Mouse (Mus musculus) frontal cortex, postnatal 10 days (tissue): ENCODE measurements at regions not wholly inside any gene's neighbourhood (a gene's known extent, or its start where the extent isn't known, plus 50 kb on each side); places are given as distances from the start of the nearest gene placed in this dataset.

Source experiments
- DNase-seq, 2 experiments: peaks; one replicate each; pipeline ENCODE4 v3.0.0; 2022; ENCODE audit warnings: low spot score in 2 of 2, mixed read lengths in 1 of 2

DNA sequence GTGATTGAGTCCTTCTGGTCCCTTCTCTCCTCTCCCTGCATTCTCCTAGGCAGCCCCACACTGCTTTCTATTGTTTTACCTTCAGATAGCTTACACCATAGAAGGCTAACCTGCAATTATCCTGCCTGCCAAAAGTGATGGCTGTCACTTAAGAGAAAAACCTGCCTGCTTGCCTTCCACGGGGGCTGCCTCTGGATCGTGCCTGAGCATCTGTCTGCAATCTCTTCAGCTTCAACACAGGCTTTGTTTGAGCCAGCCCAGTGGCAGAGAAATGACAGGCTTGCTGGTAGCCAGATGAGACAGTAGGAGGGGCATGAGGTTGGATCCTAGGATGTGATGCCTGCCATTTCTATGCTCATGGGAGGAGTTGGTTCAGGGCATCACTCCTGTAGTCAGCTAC is 345.2 kb upstream of the Tshz3 start:
- no peak for DNase-seq

DNA sequence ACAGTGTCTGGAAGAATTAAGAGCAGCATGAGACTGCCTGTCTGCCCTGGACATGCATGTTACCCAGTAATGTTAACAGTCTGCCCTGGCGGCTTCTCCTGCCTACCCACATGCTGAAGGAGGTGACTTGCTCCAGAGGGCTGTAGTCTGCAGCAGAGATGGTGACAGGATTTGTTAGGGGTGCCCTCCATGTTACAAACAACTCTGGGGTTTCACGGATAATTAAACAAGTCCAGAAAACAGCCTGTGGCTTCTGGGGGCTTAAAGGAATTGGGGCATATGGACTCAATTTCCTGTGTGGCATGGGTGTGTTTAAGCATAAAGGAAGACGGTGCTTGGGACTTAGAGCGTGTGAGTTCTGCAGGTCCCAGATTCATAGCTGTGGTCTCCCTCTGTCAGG is 347.3 kb upstream of the Tshz3 start:
- DNase-seq = no peak

DNA sequence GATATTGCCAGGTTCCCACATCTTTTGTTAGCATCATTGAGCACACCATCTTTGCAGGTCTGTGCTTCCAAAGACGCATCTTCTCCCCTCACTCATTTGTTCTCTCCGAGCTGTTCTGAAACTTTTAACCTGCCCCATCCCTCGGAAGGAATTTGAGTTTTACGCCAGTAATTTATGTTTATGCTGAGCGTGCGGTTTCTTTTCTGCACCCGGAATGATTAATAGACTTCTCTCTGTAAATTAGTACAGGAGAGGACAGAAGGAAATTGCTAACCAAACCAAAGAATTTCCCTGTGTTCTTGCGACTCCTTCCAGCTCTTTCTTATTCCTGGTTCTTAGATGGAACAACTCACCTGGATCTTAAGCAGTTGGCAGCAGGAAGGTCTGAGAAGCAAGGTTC is 349.7 kb upstream of the Tshz3 start:
- DNase-seq = no peak

DNA sequence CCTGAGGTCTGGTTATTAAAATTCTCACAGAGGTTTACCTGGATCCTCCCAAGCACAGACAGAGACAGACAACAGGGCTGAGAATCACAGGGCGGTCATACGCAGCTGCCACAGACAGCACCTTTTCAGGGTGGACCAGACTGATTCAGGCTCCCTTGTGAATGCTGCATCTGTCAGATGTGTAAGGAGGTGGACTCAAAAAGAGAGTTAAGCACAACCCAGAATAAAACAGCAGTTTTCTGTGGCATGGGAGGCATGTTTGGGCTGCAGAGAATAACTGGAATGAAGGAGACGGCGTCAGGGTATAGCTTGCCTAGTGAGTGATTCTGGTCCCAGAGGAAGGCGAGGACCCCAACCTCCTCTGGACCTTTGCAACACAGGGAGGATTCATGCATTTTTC is 363.1 kb upstream of the Tshz3 start:
- DNase-seq = no peak

DNA sequence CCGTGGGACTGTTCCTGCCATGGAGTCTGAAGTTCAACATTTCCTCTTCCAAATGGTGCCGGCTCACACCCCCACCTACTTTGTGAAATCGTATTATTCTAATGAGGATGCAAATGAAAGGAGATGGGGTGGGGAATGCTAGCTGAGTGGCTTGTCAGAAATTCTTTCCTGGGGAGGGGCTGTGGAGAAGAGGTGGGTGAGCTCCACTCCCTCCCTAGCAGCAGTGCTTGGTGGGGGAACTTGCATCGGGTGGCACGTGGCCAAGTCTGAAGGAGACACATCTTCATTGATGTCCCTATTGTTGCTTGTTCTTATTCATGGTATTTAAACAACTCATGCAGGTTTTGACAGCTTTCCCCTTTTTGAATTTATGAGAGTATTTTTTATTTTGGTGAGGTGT is 363.8 kb upstream of the Tshz3 start:
- no peak for DNase-seq

DNA sequence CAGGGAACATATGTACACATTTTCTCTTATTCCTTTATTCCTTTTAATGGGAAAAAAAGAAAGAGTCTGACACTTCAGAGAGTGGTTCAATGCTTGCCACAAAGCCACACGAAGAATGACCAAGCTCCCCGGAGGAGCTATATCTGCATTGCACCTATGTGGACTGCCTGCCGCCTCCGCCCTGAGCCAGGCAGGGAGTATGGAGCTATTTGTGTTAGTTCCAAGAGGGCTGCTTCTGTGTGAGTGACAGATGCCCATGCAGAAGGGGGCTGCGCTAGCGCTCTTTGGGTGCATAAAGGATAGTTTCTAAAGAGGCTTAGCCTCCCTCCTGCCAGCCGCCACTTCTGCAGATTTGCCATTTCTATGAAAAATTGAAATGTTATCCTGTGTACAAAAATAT is 365.3 kb upstream of the Tshz3 start:
- no peak for DNase-seq

DNA sequence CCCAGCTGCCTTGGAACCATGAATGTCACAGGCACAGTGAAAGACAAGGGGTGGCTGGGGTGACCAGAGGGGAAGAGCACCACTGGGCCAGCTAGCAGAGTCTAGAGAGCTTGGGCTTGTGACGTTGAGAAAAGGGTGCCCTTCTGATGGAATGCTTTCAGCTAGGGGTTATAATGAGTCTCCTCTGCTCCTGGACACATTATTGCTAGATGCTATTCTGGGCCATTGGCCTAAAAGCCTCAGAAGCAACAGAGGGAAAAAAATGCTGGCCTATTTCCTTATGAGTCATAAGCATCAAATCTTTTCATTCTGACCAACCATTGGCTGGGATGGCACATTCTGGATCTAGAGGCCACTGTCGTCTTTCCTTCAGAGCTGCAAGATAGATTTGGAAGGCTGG is 369.8 kb upstream of the Tshz3 start:
- no peak for DNase-seq

DNA sequence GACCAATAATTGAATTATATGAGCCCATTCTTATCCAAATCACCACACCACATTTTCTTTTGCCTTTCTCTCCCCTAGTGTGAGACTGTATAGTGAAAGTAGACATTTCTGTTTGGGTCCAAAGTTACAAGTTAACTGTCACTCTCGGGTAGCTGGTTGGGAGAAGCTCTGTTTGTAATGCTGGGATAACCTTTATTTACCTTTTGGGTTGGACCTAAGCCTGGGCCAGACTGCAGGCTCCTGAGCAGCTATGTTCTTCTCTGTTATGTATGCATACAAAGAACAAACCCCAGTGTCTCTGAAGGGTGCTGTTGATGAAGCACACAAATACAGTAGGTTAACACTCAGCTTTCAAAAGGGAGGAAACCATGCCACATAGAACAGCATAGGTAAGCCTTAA is 373.9 kb upstream of the Tshz3 start:
- DNase-seq = no peak

DNA sequence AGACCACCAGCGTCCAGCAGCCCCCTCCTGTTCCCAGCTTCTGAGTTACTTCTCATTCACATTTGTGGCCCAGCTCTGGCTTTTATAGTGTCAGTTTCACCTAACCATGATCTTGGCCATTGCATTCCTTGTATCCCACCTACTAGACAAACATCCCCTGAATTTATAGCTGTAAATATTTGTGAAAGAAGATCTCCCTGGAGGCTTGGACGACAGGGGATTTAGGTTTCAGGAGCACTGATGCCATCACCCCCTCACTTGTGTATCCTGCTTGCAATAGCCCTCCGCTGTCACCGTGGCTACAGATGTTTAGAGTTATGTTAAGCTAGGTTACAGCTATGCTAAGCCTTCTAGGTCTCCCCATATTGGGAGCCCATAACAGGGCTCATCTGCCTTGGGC is 375.7 kb upstream of the Tshz3 start:
- no peak for DNase-seq

DNA sequence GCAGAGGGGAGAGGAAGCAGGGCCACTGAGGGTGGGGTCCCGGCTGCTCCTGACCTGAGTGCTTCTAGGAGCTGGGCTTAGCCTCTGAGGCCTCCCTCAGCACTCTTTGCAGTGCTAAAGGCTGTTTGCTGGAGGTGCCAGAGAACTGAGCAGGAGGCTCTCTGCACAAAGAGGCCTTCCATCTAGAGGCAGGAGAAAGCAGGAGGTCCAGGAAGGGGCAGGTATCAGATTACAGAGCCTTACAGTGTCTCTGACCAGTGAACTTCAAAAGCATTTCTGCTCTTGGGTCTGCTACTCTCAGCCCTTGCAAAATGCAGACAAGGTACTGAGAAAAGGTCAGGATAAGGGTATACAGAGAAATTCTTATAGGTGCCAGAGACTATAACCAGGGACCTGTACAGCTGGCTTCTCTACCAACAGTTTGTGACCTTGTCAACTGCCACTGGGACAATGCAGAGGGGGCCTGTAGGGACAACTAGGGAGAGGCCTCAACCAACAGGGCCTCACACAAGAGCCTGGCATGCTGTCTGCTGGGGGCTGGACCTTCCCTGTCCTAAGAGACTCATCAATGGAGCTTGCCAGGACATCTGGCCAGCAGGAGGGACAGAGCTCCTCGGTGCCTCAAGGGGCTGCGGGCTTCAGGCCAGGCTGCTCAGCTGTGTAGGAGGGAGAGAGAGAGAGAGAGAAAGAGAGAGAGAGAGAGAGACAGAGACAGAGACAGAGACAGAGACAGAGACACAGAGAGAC is 380.3 kb upstream of the Tshz3 start:
- DNase-seq = no peak

DNA sequence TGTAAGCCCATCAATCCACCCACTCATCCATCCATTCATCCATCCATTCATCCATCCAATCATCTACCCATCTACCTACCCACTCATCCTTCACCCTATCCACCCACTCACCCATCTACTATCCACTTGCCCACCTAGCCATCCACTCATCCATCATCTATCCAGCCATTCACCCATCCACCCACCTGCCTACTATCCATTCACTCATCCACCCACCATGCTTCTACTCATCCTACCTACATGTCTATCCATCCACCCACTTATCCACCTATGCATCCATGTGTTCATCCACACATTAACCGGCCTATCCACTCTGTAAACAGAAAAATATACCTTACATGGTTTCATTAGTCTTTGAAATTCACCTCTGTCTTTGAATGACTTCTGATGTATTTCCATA is 384.2 kb upstream of the Tshz3 start:
- no peak for DNase-seq

DNA sequence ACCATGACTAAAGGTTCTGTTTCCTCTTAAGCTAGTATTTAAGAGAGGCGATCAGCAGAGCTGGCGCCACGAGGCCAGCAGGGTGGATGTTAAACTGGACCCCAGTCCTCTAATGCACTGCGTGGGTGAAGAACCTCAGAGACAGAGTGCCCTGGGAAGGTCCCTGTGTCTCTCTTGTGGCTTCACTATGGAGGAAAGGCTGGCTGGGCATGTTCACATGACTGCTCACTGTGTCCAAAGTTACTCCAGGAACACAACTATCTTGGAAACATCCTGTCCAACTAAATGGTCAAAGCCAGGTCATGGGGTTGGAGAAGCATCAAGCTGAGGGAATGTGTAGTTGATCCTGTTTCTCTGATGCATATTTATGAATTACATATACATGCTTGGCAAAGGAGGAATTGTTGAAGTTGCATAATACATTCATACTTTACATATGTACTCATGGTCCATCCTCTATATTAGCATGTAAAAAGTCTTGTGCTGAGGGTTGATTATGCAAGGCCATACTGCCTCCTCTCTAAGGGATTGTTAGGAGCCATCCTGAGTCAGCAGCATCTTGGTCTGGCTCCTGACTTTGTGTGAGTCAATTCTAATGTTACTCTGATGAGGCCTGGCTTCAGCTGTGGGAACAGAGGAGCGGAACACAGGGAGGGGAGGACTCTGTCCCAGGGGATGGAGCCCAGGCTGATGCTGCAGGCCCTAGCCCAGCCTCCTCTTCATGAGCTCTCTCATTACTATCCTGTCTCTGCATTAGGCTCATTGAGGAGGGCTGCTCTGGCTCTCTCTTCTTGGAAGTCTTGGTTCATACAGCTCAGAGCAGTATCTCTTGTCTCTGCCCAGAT is 387.9 kb upstream of the Tshz3 start:
- DNase-seq = no peak

DNA sequence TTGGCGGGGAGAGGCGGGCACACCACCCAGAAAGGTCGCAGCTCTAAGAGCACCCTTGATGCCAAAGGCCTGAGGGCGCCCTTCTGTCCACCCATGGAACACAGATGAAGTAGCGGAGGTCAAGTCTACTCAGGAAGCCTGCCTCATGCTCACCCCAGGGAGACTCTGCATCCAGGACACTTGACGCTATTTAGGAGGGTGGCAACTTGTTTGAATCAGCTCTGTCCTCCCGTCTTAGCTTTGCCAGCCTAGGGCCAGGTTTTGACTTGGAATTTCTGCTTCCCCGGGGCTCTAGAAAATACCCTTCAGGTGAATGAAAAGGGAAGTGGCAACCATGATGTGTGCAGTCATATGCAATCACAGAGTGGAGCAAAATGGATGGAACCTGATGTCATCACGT is 389.2 kb upstream of the Tshz3 start:
- no peak for DNase-seq

DNA sequence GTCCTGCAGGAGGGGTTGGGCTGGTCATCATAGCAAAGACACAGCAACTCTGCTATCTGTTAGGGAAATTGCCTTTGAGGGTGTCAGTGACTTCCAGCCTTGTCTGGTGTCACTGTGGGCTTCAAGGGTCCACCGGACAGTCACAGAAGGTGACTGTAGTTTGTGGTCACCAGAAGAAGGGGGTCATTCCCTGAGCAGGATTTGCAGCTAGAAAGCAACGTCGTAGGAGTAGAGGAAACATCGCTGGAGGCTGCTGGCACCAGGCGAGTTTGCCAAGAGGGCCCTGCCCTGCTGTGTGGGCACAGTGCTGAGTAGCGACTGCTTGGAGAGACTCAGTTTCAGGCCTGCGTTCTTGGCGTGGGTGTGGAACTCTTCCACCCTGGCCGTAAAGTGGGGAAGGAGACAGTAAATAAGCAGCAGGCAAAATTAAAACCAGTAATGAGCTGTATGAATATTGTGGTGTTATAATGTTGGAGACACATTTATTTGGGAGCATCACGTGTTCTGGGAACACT is 389.8 kb upstream of the Tshz3 start:
- no peak for DNase-seq

DNA sequence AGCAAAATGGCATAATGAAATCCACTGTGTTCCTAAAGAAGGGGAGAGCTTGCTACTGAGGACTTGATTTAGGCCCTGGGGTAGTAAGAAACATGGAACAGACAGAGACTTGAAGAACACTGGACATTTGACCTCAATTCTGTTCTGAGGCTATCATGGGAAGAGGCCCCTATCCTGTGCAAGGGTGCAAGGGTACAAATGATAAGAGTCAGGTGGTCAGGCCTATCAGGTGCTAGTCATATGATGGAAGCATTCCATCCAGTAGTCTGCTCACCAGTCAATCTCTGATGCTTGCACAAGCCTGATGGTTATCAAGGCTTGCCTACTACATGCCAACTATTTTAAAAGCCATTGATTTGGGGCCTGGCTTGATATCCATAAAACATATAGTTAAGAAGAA is 420.6 kb upstream of the Tshz3 start:
- no peak for DNase-seq

DNA sequence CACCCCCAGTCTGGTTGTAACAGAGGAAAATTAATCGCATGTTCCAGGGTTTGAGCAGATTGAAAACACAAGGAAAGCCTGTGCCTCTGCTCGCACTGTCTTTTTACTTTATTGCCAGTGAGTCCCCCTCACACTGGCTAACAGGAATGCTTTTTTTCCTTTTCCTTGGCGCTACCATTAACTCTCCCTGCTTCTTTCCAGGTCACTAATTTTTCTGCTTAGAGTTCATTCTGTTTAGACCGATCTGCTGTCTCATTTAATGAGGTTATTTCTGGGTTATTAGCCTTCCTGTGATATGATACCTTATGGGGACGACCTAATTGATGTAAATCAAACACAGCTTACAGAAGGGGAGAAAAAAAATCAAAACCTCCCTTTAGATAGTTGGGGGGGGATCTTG is 429.0 kb upstream of the Tshz3 start:
- no peak for DNase-seq

DNA sequence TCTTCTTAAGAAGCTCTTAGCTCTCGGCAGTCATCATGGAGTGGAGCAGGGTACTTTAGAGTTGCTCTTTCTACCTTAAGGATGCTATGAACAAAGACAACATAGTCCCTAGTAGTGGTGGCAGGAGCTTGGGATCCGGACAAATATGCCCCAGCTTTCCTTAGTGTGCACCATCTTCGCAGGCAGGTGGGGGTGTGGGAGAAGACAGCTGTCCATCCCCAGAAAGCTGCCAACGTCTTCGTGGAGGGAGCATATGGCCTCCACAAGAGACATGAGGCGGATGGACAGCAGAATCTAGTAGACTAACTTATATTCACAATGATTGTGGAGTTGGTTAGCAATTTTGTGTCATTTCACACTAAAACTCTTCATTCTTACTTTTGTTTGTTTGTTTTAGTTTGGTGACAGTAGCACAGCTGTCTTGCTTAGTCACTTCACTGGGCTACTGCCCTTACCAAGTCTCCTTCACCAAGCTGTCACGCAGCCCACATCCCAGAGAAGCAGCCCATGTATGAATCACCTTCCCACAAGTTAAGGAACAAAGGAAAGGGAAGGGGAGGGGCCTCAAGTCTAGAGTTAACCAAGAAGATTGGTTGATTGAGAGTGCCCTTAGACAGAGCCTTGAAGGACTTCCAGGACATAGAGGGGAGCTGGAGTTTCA is 432.6 kb upstream of the Tshz3 start:
- no peak for DNase-seq

DNA sequence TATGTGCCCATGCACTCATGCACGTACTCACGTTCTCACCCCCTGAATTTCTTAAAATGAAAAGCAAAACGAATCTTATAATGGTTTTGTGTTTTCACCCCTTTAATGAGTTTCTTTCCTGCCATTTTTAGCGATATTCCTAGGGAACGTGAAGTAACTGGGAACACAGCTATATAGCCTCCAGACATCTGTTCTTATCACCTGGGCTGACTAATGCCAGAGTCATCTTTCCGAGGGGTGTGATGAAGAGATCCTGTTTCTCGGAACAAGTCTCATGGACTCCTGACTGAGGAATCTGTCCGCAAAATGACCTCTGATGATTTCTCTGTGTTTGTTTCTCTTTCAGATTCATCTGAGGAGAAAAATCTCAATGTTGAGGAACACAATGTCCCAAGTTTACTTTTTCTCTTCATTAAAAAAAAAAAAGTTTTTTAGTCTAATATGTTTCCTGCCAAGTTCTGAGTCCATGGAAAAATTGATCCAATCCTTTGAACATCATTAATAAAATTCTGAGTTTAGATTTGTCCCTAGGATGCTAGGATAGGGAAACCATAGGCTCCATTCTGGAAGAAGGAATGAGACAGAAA is 435.7 kb upstream of the Tshz3 start:
- DNase-seq = no peak

DNA sequence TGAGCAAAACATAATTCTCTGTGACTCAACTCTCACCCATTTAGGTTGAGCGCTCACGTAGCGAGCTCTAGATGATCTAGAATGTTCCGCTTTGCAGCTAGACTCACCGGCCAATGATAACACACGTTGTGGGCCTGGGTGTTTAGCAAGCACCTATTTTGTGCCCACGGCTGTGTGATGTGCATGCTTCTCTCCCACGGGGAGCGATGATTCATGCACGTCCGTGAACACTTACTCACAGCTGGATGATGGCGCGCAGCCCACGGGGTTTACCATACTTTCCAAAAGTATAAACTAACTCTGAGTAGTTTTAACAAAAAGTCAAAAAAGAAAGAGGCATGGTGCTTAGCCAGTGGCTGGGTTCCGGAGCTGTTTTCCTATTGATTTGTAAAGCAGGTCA is 440.8 kb upstream of the Tshz3 start:
- DNase-seq = no peak

DNA sequence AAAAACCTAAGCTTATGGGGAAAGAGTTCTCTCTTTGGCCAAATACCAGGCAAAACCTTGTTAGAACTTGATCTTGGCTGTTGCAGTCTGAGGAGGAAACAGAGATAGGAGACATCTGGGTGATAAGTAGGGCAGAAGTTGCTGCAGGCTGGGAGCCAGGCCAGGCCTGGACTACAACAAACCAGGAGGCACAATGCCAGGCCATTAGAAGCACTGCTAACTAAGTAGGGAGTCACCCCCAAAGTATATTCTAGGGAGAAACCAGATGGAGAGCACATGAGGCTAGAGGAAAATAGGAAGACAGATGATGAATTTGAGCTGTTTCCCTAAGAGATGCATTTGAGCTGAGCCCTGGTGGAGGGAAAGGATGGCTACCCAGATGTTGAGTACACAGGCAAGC is 444.6 kb upstream of the Zfp507 start:
- no peak for DNase-seq

DNA sequence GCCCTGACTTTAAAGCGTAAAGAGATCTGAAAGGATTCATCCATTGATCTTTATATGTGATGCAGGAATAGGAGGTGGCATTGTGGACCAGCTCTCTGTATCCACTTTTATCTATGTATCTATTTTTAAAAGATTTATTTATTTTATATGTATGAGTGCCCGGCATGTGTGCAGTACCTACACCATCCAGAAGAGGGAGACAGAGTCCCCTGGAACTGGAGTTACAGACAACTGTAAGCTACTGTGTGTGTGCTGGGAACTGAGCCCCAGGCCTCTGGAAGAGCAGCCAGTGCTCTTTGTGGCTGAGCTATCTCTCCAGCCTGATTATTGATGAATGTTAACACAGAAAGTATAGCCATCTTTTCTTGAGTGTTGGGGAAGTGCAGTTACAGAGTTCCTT is 433.9 kb upstream of the Zfp507 start:
- no peak for DNase-seq

DNA sequence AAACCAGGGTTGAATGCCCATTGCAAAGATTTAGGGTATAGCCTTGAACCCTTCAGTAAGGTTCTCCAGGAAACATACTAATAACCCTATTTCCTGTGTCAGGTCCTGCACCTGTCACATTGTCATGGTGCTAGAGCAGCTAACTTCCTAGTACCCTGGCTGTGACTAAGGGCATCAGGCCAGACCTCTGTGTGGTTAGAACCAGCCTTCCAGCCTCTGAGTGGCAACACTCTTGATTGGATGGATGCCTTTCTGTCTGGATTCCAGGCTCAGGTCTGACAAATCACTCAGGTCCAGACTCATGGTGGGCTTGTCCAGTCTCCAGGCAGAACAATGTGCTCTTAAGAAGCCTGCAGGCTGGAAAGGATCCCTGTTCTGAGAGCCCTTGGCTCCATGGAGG is 426.2 kb upstream of the Zfp507 start:
- DNase-seq = no peak
